Mouse (Mus musculus): ENCODE data around the gene Mtg1. TPM values are rescaled to one million over a fixed set of nuclear protein-coding genes. Genes with fewer than 3 reads are reported as not detected.
A peak's percentile ranks its signal among the peaks of the same experiment; 100 is the strongest.

The Mtg1 gene
- polyA plus RNA-seq, 1 experiment = 36.0 TPM

GRCm38 (mm10) chr7:140184206-140184605 lies 46.8 kb downstream of the Mtg1 start:
- no peak for DNase-seq
- Histone ChIP-seq H3K4me1 (replicated peaks; ENCODE audit: control insufficient read depth, insufficient read depth, low read length) (no peaks in the 10 kb centered on the region), H3K27ac (ENCODE audit: control insufficient read depth, insufficient read depth, low read length) (no peak overlapping the region), H3K27me3 (ENCODE audit: control insufficient read depth, insufficient read depth, low read length) (no peaks in the 10 kb centered on the region), H3K4me3 (ENCODE audit: control insufficient read depth, insufficient read depth, low read length) (no peak overlapping the region), H3K36me3 (ENCODE audit: control insufficient read depth, insufficient read depth, low read length) (no peaks in the 10 kb centered on the region)
- 94% methylated on average over 4 of the region's 4 CpGs for WGBS
- TF ChIP-seq POLR2A (IDR thresholded peaks at IDR 0.05; ENCODE audit: control insufficient read depth, extremely low read depth, insufficient read depth, low read length, poor library complexity) (no peak), CTCF (IDR thresholded peaks at IDR 0.05; ENCODE audit: borderline replicate concordance, control insufficient read depth, extremely low read depth, insufficient read depth, low read length, poor library complexity) (no peak)

GRCm38 (mm10) chr7:140186646-140187620 lies 49.6 kb downstream of the Mtg1 start:
- Histone ChIP-seq H3K4me3 (ENCODE audit: control insufficient read depth, insufficient read depth, low read length) (no peak overlapping the region), H3K27ac (ENCODE audit: control insufficient read depth, insufficient read depth, low read length) (no peak overlapping the region), H3K36me3 (ENCODE audit: control insufficient read depth, insufficient read depth, low read length) (no peaks in the 10 kb centered on the region), H3K4me1 (replicated peaks; ENCODE audit: control insufficient read depth, insufficient read depth, low read length) (no peaks in the 10 kb centered on the region), H3K27me3 (ENCODE audit: control insufficient read depth, insufficient read depth, low read length) (no peaks in the 10 kb centered on the region)
- WGBS = 67% methylated on average over 18 of the region's 18 CpGs
- TF ChIP-seq CTCF (IDR thresholded peaks at IDR 0.05; ENCODE audit: borderline replicate concordance, control insufficient read depth, extremely low read depth, insufficient read depth, low read length, poor library complexity) (0 out of 2 replicates have a peak, but pooled peaks have one; percentile 47), POLR2A (IDR thresholded peaks at IDR 0.05; ENCODE audit: control insufficient read depth, extremely low read depth, insufficient read depth, low read length, poor library complexity) (no peak)
- DNase-seq = peak; percentile 51

DNA sequence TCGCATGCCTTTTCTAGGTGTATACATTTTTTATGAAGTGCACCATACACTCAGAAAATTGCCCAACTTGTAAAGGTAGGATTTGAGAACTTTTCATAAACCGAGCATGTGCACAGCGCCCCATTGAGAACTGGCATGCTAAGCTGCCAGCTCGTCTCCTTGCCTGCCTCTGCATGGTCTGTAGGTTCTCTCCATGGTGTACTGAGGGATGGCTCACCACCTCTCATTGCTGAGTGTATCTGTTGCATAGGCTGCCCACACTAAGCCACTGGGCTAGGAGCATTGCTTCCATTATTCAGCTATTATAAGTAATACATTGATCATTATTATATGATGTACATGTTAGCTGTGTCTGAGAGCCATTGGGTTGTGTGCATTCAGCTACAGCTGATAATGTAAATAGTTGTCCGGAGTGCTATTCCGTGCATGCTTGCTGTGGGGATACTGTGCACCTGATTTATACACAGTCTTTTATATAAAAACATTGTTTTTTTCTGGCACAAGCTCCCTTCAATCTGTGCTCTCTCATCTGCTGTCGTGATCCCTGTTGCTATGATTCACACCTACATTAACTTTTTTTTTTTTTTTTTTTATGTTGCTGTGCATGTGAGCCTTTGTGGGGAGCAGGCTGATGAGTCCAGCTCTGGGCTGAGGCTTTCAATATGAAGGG lies 50.5 kb downstream of the Mtg1 start:
- TF ChIP-seq POLR2A (IDR thresholded peaks at IDR 0.05; ENCODE audit: control insufficient read depth, extremely low read depth, insufficient read depth, low read length, poor library complexity) (no peak), CTCF (IDR thresholded peaks at IDR 0.05; ENCODE audit: borderline replicate concordance, control insufficient read depth, extremely low read depth, insufficient read depth, low read length, poor library complexity) (no peak)
- Histone ChIP-seq H3K27me3 (ENCODE audit: control insufficient read depth, insufficient read depth, low read length) (no peaks in the 10 kb centered on the region), H3K4me3 (ENCODE audit: control insufficient read depth, insufficient read depth, low read length) (no peak overlapping the region), H3K27ac (ENCODE audit: control insufficient read depth, insufficient read depth, low read length) (no peak overlapping the region), H3K36me3 (ENCODE audit: control insufficient read depth, insufficient read depth, low read length) (no peaks in the 10 kb centered on the region), H3K4me1 (replicated peaks; ENCODE audit: control insufficient read depth, insufficient read depth, low read length) (peaks cover 4% of the 10 kb centered on the region)
- WGBS = 87% methylated on average over 7 of the region's 7 CpGs
- no peak for DNase-seq

GRCm38 (mm10) chr7:140188391-140189328 lies 51.3 kb downstream of the Mtg1 start:
- no peaks in the 10 kb centered on the region for H3K27me3 ChIP-seq (ENCODE audit: control insufficient read depth, insufficient read depth, low read length)
- DNase-seq = no peak
- 58% methylated on average over 4 of the region's 4 CpGs for WGBS
- TF ChIP-seq CTCF (IDR thresholded peaks at IDR 0.05; ENCODE audit: borderline replicate concordance, control insufficient read depth, extremely low read depth, insufficient read depth, low read length, poor library complexity) = no peak
- no peak for TF ChIP-seq POLR2A (IDR thresholded peaks at IDR 0.05; ENCODE audit: control insufficient read depth, extremely low read depth, insufficient read depth, low read length, poor library complexity)
- H3K27ac ChIP-seq (ENCODE audit: control insufficient read depth, insufficient read depth, low read length) = no peak overlapping the region
- H3K36me3 ChIP-seq (ENCODE audit: control insufficient read depth, insufficient read depth, low read length) = no peaks in the 10 kb centered on the region
- H3K4me3 ChIP-seq (ENCODE audit: control insufficient read depth, insufficient read depth, low read length) = no peak overlapping the region
- H3K4me1 ChIP-seq (replicated peaks; ENCODE audit: control insufficient read depth, insufficient read depth, low read length) = peaks cover 9% of the 10 kb centered on the region

GRCm38 (mm10) chr7:140190435-140190834 lies 53.1 kb downstream of the Mtg1 start:
- H3K27ac ChIP-seq (ENCODE audit: control insufficient read depth, insufficient read depth, low read length) = no peak overlapping the region
- WGBS = 91% methylated on average over 1 of the region's 1 CpGs
- TF ChIP-seq CTCF (IDR thresholded peaks at IDR 0.05; ENCODE audit: borderline replicate concordance, control insufficient read depth, extremely low read depth, insufficient read depth, low read length, poor library complexity) = no peak
- no peaks in the 10 kb centered on the region for H3K36me3 ChIP-seq (ENCODE audit: control insufficient read depth, insufficient read depth, low read length)
- peaks cover 11% of the 10 kb centered on the region for H3K4me1 ChIP-seq (replicated peaks; ENCODE audit: control insufficient read depth, insufficient read depth, low read length)
- no peak for DNase-seq
- H3K4me3 ChIP-seq (ENCODE audit: control insufficient read depth, insufficient read depth, low read length) = no peak overlapping the region
- H3K27me3 ChIP-seq (ENCODE audit: control insufficient read depth, insufficient read depth, low read length) = no peaks in the 10 kb centered on the region

GRCm38 (mm10) chr7:140192445-140192844 lies 55.1 kb downstream of the Mtg1 start:
- Histone ChIP-seq H3K27me3 (ENCODE audit: control insufficient read depth, insufficient read depth, low read length) (no peaks in the 10 kb centered on the region), H3K4me1 (replicated peaks; ENCODE audit: control insufficient read depth, insufficient read depth, low read length) (peaks cover 14% of the 10 kb centered on the region), H3K36me3 (ENCODE audit: control insufficient read depth, insufficient read depth, low read length) (no peaks in the 10 kb centered on the region), H3K27ac (ENCODE audit: control insufficient read depth, insufficient read depth, low read length) (peak overlapping the region; percentile 46; the same call in 1 of the 2 replicates), H3K4me3 (ENCODE audit: control insufficient read depth, insufficient read depth, low read length) (no peak overlapping the region)
- 17% methylated on average over 2 of the region's 2 CpGs for WGBS
- DNase-seq = no peak
- TF ChIP-seq CTCF (IDR thresholded peaks at IDR 0.05; ENCODE audit: borderline replicate concordance, control insufficient read depth, extremely low read depth, insufficient read depth, low read length, poor library complexity) = no peak
- TF ChIP-seq POLR2A (IDR thresholded peaks at IDR 0.05; ENCODE audit: control insufficient read depth, extremely low read depth, insufficient read depth, low read length, poor library complexity) = no peak

Measured in thymus, adult 2 months (tissue).